Mouse (Mus musculus): ENCODE data around the gene Nuak2. TPM values are rescaled to one million over a fixed set of nuclear protein-coding genes. Genes with fewer than 3 reads are reported as not detected.

Gene Nuak2
- polyA plus RNA-seq, 1 experiment from 2014 or later, result 1.2 TPM

DNA sequence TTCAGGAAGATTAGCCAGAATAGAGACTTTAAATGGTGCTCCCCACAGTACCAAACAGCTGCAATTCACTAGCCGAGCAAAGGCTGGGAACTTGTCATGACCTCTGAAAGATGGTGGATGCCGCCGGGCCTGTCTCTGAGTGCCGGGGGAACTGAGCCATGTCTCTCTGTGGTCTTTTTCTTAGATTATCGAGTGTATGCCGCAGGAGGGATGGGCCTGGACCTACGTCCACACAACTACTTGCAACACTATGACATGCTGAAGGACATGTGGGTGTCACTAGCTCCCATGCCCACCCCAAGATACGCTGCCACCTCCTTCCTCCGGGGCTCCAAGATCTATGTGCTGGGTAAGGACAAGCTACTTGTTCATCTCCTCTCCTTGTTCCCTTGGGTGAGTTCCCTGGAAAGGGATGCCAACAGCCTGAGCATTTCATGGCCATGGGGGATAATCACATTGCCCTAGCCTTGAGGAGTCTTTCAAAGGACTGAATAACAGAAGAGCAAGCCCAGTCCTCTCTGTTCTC is 13.5 kb upstream of the Nuak2 start:
- no peaks in the 10 kb centered on the region for H3K9me3 ChIP-seq (ENCODE audit: control insufficient read depth, low read length)
- WGBS, result 92% methylated on average over 9 of the region's 9 CpGs
- H3K4me2 ChIP-seq, result no peak overlapping the region
- H3K27me3 ChIP-seq (replicated peaks; ENCODE audit: control insufficient read depth, insufficient read depth, low read length), result peaks cover 33% of the 10 kb centered on the region
- no peak overlapping the region for H3K4me3 ChIP-seq (ENCODE audit: low read depth, low read length)
- DNase-seq (ENCODE audit: low spot score), result no peak
- H3K27ac ChIP-seq (ENCODE audit: low read depth, low read length), result no peak overlapping the region
- H3K4me1 ChIP-seq (replicated peaks; ENCODE audit: control insufficient read depth, insufficient read depth, low read length), result no peaks in the 10 kb centered on the region; the same call in 1 of the 2 replicates
- H3K36me3 ChIP-seq (ENCODE audit: control insufficient read depth, insufficient read depth, low read length), result no peaks in the 10 kb centered on the region
- H3K9ac ChIP-seq (ENCODE audit: low read depth, low read length), result no peak overlapping the region
- no peak for ATAC-seq (replicated peaks; ENCODE audit: low FRiP score)

GRCm38 (mm10) chr1:132304618-132305214 is 11.2 kb upstream of the Nuak2 start:
- 40% methylated on average over 9 of the region's 9 CpGs for WGBS
- Histone ChIP-seq H3K9ac (ENCODE audit: low read depth, low read length) (no peak overlapping the region), H3K4me1 (replicated peaks; ENCODE audit: control insufficient read depth, insufficient read depth, low read length) (no peaks in the 10 kb centered on the region), H3K4me2 (no peak overlapping the region), H3K27me3 (replicated peaks; ENCODE audit: control insufficient read depth, insufficient read depth, low read length) (peaks cover 13% of the 10 kb centered on the region), H3K9me3 (ENCODE audit: control insufficient read depth, low read length) (no peaks in the 10 kb centered on the region), H3K27ac (ENCODE audit: low read depth, low read length) (no peak overlapping the region), H3K4me3 (ENCODE audit: low read depth, low read length) (no peak overlapping the region), H3K36me3 (ENCODE audit: control insufficient read depth, insufficient read depth, low read length) (no peaks in the 10 kb centered on the region)
- ATAC-seq (replicated peaks; ENCODE audit: low FRiP score) (no peak), DNase-seq (ENCODE audit: low spot score) (no peak)

- H3K36me3 ChIP-seq (ENCODE audit: control insufficient read depth, insufficient read depth, low read length), result no peaks in the 10 kb centered on the region
- no peak overlapping the region for H3K9ac ChIP-seq (ENCODE audit: low read depth, low read length)
- no peak overlapping the region for H3K4me3 ChIP-seq (ENCODE audit: low read depth, low read length)
- no peaks in the 10 kb centered on the region for H3K4me1 ChIP-seq (replicated peaks; ENCODE audit: control insufficient read depth, insufficient read depth, low read length)
- ATAC-seq (replicated peaks; ENCODE audit: low FRiP score), result no peak
- H3K9me3 ChIP-seq (ENCODE audit: control insufficient read depth, low read length), result no peaks in the 10 kb centered on the region
- 28% methylated on average over 4 of the region's 4 CpGs for WGBS
- peaks cover 5% of the 10 kb centered on the region for H3K27me3 ChIP-seq (replicated peaks; ENCODE audit: control insufficient read depth, insufficient read depth, low read length)
- no peak overlapping the region for H3K4me2 ChIP-seq
- H3K27ac ChIP-seq (ENCODE audit: low read depth, low read length), result no peak overlapping the region
- DNase-seq (ENCODE audit: low spot score), result no peak
These were observed 9.8 kb upstream of the Nuak2 start for GRCm38 (mm10) chr1:132306160-132306559.

- H3K4me1 ChIP-seq (replicated peaks; ENCODE audit: control insufficient read depth, insufficient read depth, low read length), result peaks cover 1% of the 10 kb centered on the region; the same call in 1 of the 2 replicates
- ATAC-seq (replicated peaks; ENCODE audit: low FRiP score) (no peak), DNase-seq (ENCODE audit: low spot score) (no peak)
- no peak overlapping the region for H3K4me3 ChIP-seq (ENCODE audit: low read depth, low read length)
- no peaks in the 10 kb centered on the region for H3K9me3 ChIP-seq (ENCODE audit: control insufficient read depth, low read length)
- no peak overlapping the region for H3K9ac ChIP-seq (ENCODE audit: low read depth, low read length)
- no peaks in the 10 kb centered on the region for H3K36me3 ChIP-seq (ENCODE audit: control insufficient read depth, insufficient read depth, low read length)
- peaks cover 3% of the 10 kb centered on the region for H3K27me3 ChIP-seq (replicated peaks; ENCODE audit: control insufficient read depth, insufficient read depth, low read length)
- no peak overlapping the region for H3K27ac ChIP-seq (ENCODE audit: low read depth, low read length)
- H3K4me2 ChIP-seq, result no peak overlapping the region
- WGBS, result 18% methylated on average over 4 of the region's 4 CpGs
These were observed 9.1 kb upstream of the Nuak2 start for GRCm38 (mm10) chr1:132306808-132307207.

DNA sequence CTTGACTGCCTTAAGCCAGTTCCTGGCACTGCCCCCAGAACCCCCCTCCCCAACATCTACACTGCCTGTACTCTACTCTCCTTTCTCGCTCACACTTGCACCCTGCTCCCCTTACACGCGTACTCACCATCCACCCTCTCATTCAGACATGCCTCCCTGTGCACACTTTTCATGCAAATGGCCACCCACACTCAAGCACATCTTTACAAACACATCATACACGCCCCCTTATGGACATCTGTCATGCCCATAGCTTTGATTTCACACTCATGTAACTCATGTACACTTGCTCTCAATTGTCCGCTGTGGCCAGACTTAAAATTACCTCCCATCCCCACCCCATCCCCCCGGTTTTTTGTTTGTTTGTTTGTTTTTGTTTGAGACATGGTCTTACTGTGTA is 8.0 kb upstream of the Nuak2 start:
- peaks cover 3% of the 10 kb centered on the region for H3K27me3 ChIP-seq (replicated peaks; ENCODE audit: control insufficient read depth, insufficient read depth, low read length)
- H3K4me3 ChIP-seq (ENCODE audit: low read depth, low read length), result no peak overlapping the region
- H3K4me1 ChIP-seq (replicated peaks; ENCODE audit: control insufficient read depth, insufficient read depth, low read length), result peaks cover 5% of the 10 kb centered on the region; the same call in 1 of the 2 replicates
- DNase-seq (ENCODE audit: low spot score), result no peak
- H3K4me2 ChIP-seq, result no peak overlapping the region
- ATAC-seq (replicated peaks; ENCODE audit: low FRiP score), result no peak
- H3K9me3 ChIP-seq (ENCODE audit: control insufficient read depth, low read length), result no peaks in the 10 kb centered on the region
- 86% methylated on average over 6 of the region's 6 CpGs for whole genome bisulfite sequencing
- no peak overlapping the region for H3K9ac ChIP-seq (ENCODE audit: low read depth, low read length)
- no peak overlapping the region for H3K27ac ChIP-seq (ENCODE audit: low read depth, low read length)
- no peaks in the 10 kb centered on the region for H3K36me3 ChIP-seq (ENCODE audit: control insufficient read depth, insufficient read depth, low read length)

DNA sequence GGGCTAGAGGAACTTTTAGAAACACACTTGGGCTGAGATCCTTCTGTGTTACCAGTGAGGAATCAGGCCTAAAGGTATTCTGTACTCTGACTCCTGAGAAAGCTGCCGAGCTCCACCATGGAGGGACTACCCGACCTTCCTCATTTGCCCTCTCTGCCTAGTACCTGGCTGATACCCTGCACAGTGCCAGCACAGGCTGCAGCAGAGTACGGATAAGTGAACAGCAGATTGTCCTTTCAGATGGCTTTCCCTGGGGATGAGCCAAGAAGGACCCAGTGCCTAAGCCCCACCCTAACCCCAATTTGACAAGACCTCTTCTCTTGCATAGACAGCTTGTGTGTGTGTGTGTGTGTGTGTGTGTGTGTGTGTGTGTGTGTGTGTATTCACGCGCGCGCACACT is 7.3 kb upstream of the Nuak2 start:
- peaks cover 3% of the 10 kb centered on the region for H3K27me3 ChIP-seq (replicated peaks; ENCODE audit: control insufficient read depth, insufficient read depth, low read length)

DNA sequence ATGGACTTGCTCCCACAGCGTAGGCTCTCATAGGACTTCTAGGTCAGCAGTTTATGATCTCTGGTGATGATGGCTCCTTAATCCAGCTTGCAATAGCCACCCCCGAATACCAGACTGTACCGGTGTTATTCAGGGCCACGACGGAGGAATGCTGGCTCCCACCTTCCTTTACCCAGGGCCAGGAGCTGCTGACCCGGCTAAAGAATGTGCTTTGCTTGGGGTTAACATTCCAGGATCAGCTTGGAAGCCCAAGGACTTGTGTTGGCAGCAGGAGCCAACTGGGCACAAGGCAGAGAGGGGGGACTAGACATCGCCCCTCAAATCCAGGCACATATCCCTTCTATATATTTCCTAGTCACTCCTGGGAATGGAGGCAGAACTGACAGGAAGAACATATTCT is 5.2 kb upstream of the Nuak2 start:
- no peak overlapping the region for H3K4me2 ChIP-seq
- H3K27me3 ChIP-seq (replicated peaks; ENCODE audit: control insufficient read depth, insufficient read depth, low read length), result peaks cover 12% of the 10 kb centered on the region
- no peak overlapping the region for H3K27ac ChIP-seq (ENCODE audit: low read depth, low read length)
- H3K9ac ChIP-seq (ENCODE audit: low read depth, low read length), result no peak overlapping the region
- ATAC-seq (replicated peaks; ENCODE audit: low FRiP score) (no peak), DNase-seq (ENCODE audit: low spot score) (no peak)
- H3K4me1 ChIP-seq (replicated peaks; ENCODE audit: control insufficient read depth, insufficient read depth, low read length), result peaks cover 5% of the 10 kb centered on the region; the same call in 1 of the 2 replicates
- H3K9me3 ChIP-seq (ENCODE audit: control insufficient read depth, low read length), result no peaks in the 10 kb centered on the region
- WGBS, result 64% methylated on average over 7 of the region's 7 CpGs
- H3K4me3 ChIP-seq (ENCODE audit: low read depth, low read length), result no peak overlapping the region
- no peaks in the 10 kb centered on the region for H3K36me3 ChIP-seq (ENCODE audit: control insufficient read depth, insufficient read depth, low read length)

More for the DNA sequence above, 7.3 kb upstream of the Nuak2 start:
- H3K9me3 ChIP-seq (ENCODE audit: control insufficient read depth, low read length), result no peaks in the 10 kb centered on the region
- no peak overlapping the region for H3K27ac ChIP-seq (ENCODE audit: low read depth, low read length)
- WGBS, result 73% methylated on average over 7 of the region's 7 CpGs
- H3K9ac ChIP-seq (ENCODE audit: low read depth, low read length), result no peak overlapping the region
- ATAC-seq (replicated peaks; ENCODE audit: low FRiP score), result no peak
- peaks cover 5% of the 10 kb centered on the region; the same call in 1 of the 2 replicates for H3K4me1 ChIP-seq (replicated peaks; ENCODE audit: control insufficient read depth, insufficient read depth, low read length)
- no peak for DNase-seq (ENCODE audit: low spot score)
- H3K4me3 ChIP-seq (ENCODE audit: low read depth, low read length), result no peak overlapping the region
- no peaks in the 10 kb centered on the region for H3K36me3 ChIP-seq (ENCODE audit: control insufficient read depth, insufficient read depth, low read length)
- no peak overlapping the region for H3K4me2 ChIP-seq

- Histone ChIP-seq H3K9ac (ENCODE audit: low read depth, low read length) (no peak overlapping the region), H3K36me3 (ENCODE audit: control insufficient read depth, insufficient read depth, low read length) (no peaks in the 10 kb centered on the region), H3K9me3 (ENCODE audit: control insufficient read depth, low read length) (no peaks in the 10 kb centered on the region), H3K27ac (ENCODE audit: low read depth, low read length) (no peak overlapping the region), H3K4me1 (replicated peaks; ENCODE audit: control insufficient read depth, insufficient read depth, low read length) (peaks cover 5% of the 10 kb centered on the region; the same call in 1 of the 2 replicates), H3K4me3 (ENCODE audit: low read depth, low read length) (no peak overlapping the region), H3K4me2 (no peak overlapping the region), H3K27me3 (replicated peaks; ENCODE audit: control insufficient read depth, insufficient read depth, low read length) (peaks cover 14% of the 10 kb centered on the region)
- WGBS, result 41% methylated on average over 10 of the region's 10 CpGs
- DNase-seq (ENCODE audit: low spot score) (no peak), ATAC-seq (replicated peaks; ENCODE audit: low FRiP score) (no peak)
These were observed 4.6 kb upstream of the Nuak2 start for GRCm38 (mm10) chr1:132311174-132311859.

DNA sequence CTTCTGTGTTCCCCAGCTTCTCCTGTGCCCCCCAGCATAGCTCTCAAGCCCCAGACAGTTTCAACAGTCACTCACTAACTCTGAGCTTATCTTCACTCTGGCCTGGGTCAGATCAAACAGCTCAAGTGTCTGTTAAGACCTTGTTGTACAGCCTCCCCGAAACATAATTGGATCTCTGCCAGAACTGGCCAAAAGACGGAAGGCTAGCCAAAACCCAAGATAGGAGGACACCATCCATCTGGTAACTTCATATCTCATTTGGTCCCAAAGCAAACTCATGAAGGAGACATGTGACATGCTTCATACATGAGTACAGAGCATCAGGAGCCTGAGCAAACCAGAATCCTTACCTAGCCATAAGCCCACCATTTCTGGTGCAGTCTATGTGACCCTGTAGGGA is 3.9 kb upstream of the Nuak2 start:
- Histone ChIP-seq H3K9ac (ENCODE audit: low read depth, low read length) (no peak overlapping the region), H3K27ac (ENCODE audit: low read depth, low read length) (no peak overlapping the region), H3K4me2 (no peak overlapping the region), H3K4me1 (replicated peaks; ENCODE audit: control insufficient read depth, insufficient read depth, low read length) (peaks cover 5% of the 10 kb centered on the region; the same call in 1 of the 2 replicates), H3K36me3 (ENCODE audit: control insufficient read depth, insufficient read depth, low read length) (no peaks in the 10 kb centered on the region), H3K9me3 (ENCODE audit: control insufficient read depth, low read length) (no peaks in the 10 kb centered on the region), H3K4me3 (ENCODE audit: low read depth, low read length) (no peak overlapping the region), H3K27me3 (replicated peaks; ENCODE audit: control insufficient read depth, insufficient read depth, low read length) (peaks cover 22% of the 10 kb centered on the region)
- WGBS, result 46% methylated on average over 2 of the region's 2 CpGs
- DNase-seq (ENCODE audit: low spot score), result no peak
- ATAC-seq (replicated peaks; ENCODE audit: low FRiP score), result no peak
